Mouse (Mus musculus): ENCODE data around the gene Pip4k2b.

DNA sequence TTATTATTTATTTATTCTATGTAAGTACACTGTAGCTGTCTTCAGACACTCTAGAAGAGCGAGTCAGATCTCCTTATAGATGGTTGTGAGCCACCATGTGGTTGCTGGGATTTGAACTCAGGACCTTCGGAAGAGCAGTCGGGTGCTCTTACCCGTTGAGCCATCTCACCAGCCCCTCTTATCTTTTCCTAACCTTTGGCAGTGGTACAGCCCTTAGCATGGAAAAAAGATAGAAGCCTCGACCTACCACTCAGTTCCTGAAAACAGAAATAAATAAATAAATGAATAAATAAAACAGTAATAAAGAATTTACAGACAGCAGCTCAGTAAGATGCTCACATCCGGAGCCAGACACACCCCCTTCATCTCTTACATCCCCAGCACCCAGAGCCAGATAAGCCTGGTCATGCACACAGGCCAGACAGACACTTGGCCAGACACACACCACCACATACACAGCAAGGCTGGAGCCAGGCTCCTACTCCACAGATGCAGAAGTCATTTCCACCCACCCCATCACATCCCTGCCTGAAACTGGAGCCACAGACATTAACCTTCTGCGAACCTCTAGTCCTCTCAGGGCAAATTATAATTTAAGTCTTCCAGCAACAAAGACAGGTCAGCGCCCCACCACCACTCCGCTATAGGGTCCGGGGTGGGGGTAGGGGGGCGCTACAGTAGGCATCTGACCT lies 47.2 kb downstream of the Pip4k2b start:
- TF ChIP-seq CTCF (IDR thresholded peaks at IDR 0.05; ENCODE audit: control insufficient read depth, insufficient read depth, insufficient read length) (no peak), USF1 (IDR thresholded peaks at IDR 0.05; ENCODE audit: low read depth) (no peak), MAX (IDR thresholded peaks at IDR 0.05) (no peak)

All from C2C12 (cell line).